8 mouse cellular contexts compared by ENCODE assay signal in the genomic region with DNA sequence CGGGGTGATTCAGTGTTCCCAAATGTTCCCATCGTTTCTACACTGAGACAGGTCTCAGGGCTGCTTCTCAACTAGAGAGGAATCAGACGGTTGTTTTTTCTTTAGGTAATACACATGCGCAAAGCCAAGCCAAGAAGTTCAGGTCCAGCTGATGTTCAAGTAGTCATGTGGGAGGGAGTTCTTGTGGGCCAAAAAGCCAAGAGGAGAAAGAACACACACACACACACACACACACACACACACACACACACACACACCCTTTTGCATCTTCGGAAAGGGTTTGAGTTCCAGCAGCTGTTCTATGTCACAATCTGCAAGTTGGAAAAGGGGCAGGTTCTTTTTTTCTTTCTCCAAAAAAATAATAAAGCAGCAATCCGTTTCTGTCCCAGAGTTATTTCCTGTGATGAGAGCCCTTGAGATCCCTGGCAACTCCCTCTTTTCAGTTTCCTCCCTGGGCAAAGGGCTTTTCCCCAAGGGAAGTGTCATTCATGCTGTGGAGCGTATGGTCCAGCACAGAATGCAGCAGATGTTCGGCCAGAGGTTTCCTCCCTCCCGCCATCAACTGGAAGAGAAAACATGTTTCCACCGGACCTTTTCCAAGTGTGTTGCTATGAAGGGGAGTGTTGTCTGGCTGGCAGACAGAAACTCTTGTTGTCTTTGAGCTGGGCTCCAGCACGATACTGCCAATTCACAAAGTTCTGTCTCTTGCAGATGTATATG. TPM values are rescaled to one million over a fixed set of nuclear protein-coding genes. Genes with fewer than 3 reads are reported as not detected.
DNase-seq lines count a peak whose midpoint lies in the region; ATAC-seq and TF ChIP-seq lines count a peak whose summit lies in the region.

No protein-coding gene starts in this region.

- no peak overlapping the region for H3K4me3 ChIP-seq in liver, embryonic 11.5 days (ENCODE audit: low read depth, low read length)
- H3K4me3 ChIP-seq in heart, embryonic 10.5 days: peak overlapping the region; percentile 38
- H3K4me3 ChIP-seq in kidney, postnatal 0 days (replicated peaks; ENCODE audit: low read depth, low read length): no peak overlapping the region
- no peak overlapping the region for H3K4me3 ChIP-seq in neural tube, embryonic 15.5 days (replicated peaks)

- TF ChIP-seq CTCF in kidney, postnatal 0 days (IDR thresholded peaks at IDR 0.05; ENCODE audit: low read depth): no peak

- DNase-seq in liver, embryonic 11.5 days (ENCODE audit: low spot score): no peak
- no peak for DNase-seq in liver
- no peak for DNase-seq in heart, embryonic 10.5 days (ENCODE audit: low spot score)
- peak; percentile 96 for DNase-seq in kidney, postnatal 0 days (ENCODE audit: low spot score)
- DNase-seq in frontal cortex, postnatal 10 days (ENCODE audit: low spot score in 2 of 2): no peak
- no peak for DNase-seq in left cerebral cortex, adult 8-10 months (ENCODE audit: low spot score in 2 of 2)

- peaks cover 2% of the 10 kb centered on the region; the same call in 1 of the 2 replicates for H3K4me1 ChIP-seq in liver, embryonic 11.5 days (replicated peaks; ENCODE audit: control insufficient read depth, insufficient read depth, low read length)
- peaks cover 20% of the 10 kb centered on the region for H3K4me1 ChIP-seq in heart, embryonic 10.5 days
- H3K4me1 ChIP-seq in kidney, postnatal 0 days (replicated peaks; ENCODE audit: insufficient read depth, low read length): peaks cover 16% of the 10 kb centered on the region; the same call in 1 of the 2 replicates
- 0 out of 2 replicates have a peak, but pooled peaks cover 4% of the 10 kb centered on the region for H3K4me1 ChIP-seq in neural tube, embryonic 15.5 days

- no peaks in the 10 kb centered on the region; the same call in 1 of the 2 replicates for H3K27me3 ChIP-seq in liver, embryonic 11.5 days (replicated peaks; ENCODE audit: control insufficient read depth, insufficient read depth, low read length)
- H3K27me3 ChIP-seq in heart, embryonic 10.5 days (ENCODE audit: insufficient read depth, poor library complexity, severe bottlenecking): peaks cover 15% of the 10 kb centered on the region
- no peaks in the 10 kb centered on the region for H3K27me3 ChIP-seq in kidney, postnatal 0 days (ENCODE audit: insufficient read depth, low read length)
- peaks cover 19% of the 10 kb centered on the region; the same call in 1 of the 2 replicates for H3K27me3 ChIP-seq in neural tube, embryonic 15.5 days (replicated peaks)

- 43% methylated on average over 11 of the region's 11 CpGs for WGBS in liver, embryonic 11.5 days
- WGBS in heart, embryonic 10.5 days: 30% methylated on average over 11 of the region's 11 CpGs
- WGBS in kidney, postnatal 0 days: 16% methylated on average over 11 of the region's 11 CpGs
- WGBS in neural tube, embryonic 15.5 days: 51% methylated on average over 11 of the region's 11 CpGs

- no peaks in the 10 kb centered on the region for H3K9me3 ChIP-seq in liver, embryonic 11.5 days (ENCODE audit: control insufficient read depth, low read length)
- no peaks in the 10 kb centered on the region for H3K9me3 ChIP-seq in heart, embryonic 10.5 days
- no peaks in the 10 kb centered on the region for H3K9me3 ChIP-seq in kidney, postnatal 0 days (replicated peaks; ENCODE audit: low read length)
- H3K9me3 ChIP-seq in neural tube, embryonic 15.5 days (replicated peaks): no peaks in the 10 kb centered on the region

- H3K27ac ChIP-seq in liver, embryonic 11.5 days (ENCODE audit: low read depth, low read length): peak overlapping the region; percentile 15; the same call in 1 of the 2 replicates
- H3K27ac ChIP-seq in heart, embryonic 10.5 days: peak overlapping the region; percentile 44; the same call in 1 of the 2 replicates
- H3K27ac ChIP-seq in kidney, postnatal 0 days: peak overlapping the region; percentile 87
- H3K27ac ChIP-seq in neural tube, embryonic 15.5 days (replicated peaks): 0 out of 2 replicates have a peak overlapping the region, but pooled peaks have one; percentile 11

- H3K4me2 ChIP-seq in liver, embryonic 11.5 days: 0 out of 2 replicates have a peak overlapping the region, but pooled peaks have one; percentile 28
- H3K4me2 ChIP-seq in kidney, postnatal 0 days (ENCODE audit: low read length): peak overlapping the region; percentile 50
- H3K4me2 ChIP-seq in neural tube, embryonic 15.5 days: peak overlapping the region; percentile 22; the same call in 1 of the 2 replicates

- no peak overlapping the region for H3K9ac ChIP-seq in liver, embryonic 11.5 days (ENCODE audit: low read depth, low read length)
- H3K9ac ChIP-seq in kidney, postnatal 0 days (ENCODE audit: low read depth, low read length): 0 out of 2 replicates have a peak overlapping the region, but pooled peaks have one; percentile 18
- no peak overlapping the region for H3K9ac ChIP-seq in neural tube, embryonic 15.5 days (replicated peaks)

- no peaks in the 10 kb centered on the region for H3K36me3 ChIP-seq in liver, embryonic 11.5 days (ENCODE audit: control insufficient read depth, insufficient read depth, low read length)
- no peaks in the 10 kb centered on the region for H3K36me3 ChIP-seq in heart, embryonic 10.5 days
- H3K36me3 ChIP-seq in kidney, postnatal 0 days (ENCODE audit: insufficient read depth, low read length): no peaks in the 10 kb centered on the region
- H3K36me3 ChIP-seq in neural tube, embryonic 15.5 days: no peaks in the 10 kb centered on the region

- ATAC-seq in liver, embryonic 11.5 days (replicated peaks; ENCODE audit: low FRiP score): no peak
- peak; percentile 80 for ATAC-seq in kidney, postnatal 0 days (replicated peaks; ENCODE audit: low FRiP score, low read depth)
- no peak for ATAC-seq in neural tube, embryonic 15.5 days (ENCODE audit: low FRiP score)
- no peak for ATAC-seq in inflammation-experienced regulatory T-cells, adult 6 months

RNA-seq across cellular contexts. Expression of gene Ets1, which starts 10.7 kb away (rescaled TPM):
- polyA plus RNA-seq in liver, embryonic 11.5 days (2014; fragmentation: Nextera tagmentation; extraction: Ambion mirVana): 31.4 and 35.8 TPM in 2 replicates
- polyA plus RNA-seq in heart, embryonic 10.5 days (2016; fragmentation: Nextera tagmentation; extraction: Ambion mirVana): 47.2 and 50.2 TPM in 2 replicates
- polyA plus RNA-seq in kidney, postnatal 0 days (2015; fragmentation: Nextera tagmentation; extraction: Ambion mirVana): 48.1 and 50.2 TPM in 2 replicates
- 17.6 and 34.5 TPM in 2 replicates for polyA plus RNA-seq in neural tube, embryonic 15.5 days (2015; fragmentation: Nextera tagmentation; extraction: Ambion mirVana)
- 100 to 1,000 TPM; 831 to 847 (median 840) TPM for polyA plus RNA-seq in inflammation-experienced regulatory T-cells, adult 6 months (2017; shearing (Covaris generic))
- 10 to 100 TPM in 3 of 4 experiments, 1 to 10 TPM in 1; 9.7 to 11.3 (median 10.7) TPM for total RNA-seq in left cerebral cortex, adult 8-10 months (2022)

Comparison
In these comparisons a context has a peak if more than half of its experiments do, and no peak if none do; other contexts are left out.
1. H3K27ac ChIP-seq: peak in every context shown above with its lines; median percentile 87 in kidney, postnatal 0 days; 44 in heart, embryonic 10.5 days; 15 in liver, embryonic 11.5 days; 11 in neural tube, embryonic 15.5 days.
2. RNA of gene Ets1, which starts 10.7 kb away (polyA plus RNA-seq): 831 to 847 TPM in inflammation-experienced regulatory T-cells, adult 6 months; 47.2 to 50.2 TPM in heart, embryonic 10.5 days, 48.1 to 50.2 TPM in kidney, postnatal 0 days, 31.4 to 35.8 TPM in liver, embryonic 11.5 days and 17.6 to 34.5 TPM in neural tube, embryonic 15.5 days; every median in the first group is over 10 times any median in the second.
3. Peak in every context shown above with its lines, with median percentiles within 50 percentile points of each other: H3K4me2 ChIP-seq.